Mouse (Mus musculus) hindbrain, embryonic 12.5 days (tissue): Measurements from ENCODE around the gene Ift74. TPM values are rescaled to one million over a fixed set of nuclear protein-coding genes. Genes with fewer than 3 reads are reported as not detected.

Source experiments
- ATAC-seq: fragments of 200-750 bp; cut with Nextera tagmentation; 2 replicates; pipeline ENCODE4 v1.8.0; 2017; ENCODE audit warnings: moderate TSS enrichment; ENCODE audit not compliant: low FRiP score
- H3K27ac ChIP-seq: fragments of 300-500 bp; sonication (generic); 2 replicates; pipeline ENCODE4 v1.5.1; 2016; ENCODE audit warnings: mild to moderate bottlenecking
- H3K27me3 ChIP-seq: fragments of 300-500 bp; sonication (generic); 2 replicates; pipeline ENCODE4 v1.6.1; 2016; ENCODE audit warnings: mild to moderate bottlenecking
- H3K36me3 ChIP-seq: fragments of 300-500 bp; sonication (generic); 2 replicates; pipeline ENCODE4 v1.6.1; 2016; ENCODE audit warnings: mild to moderate bottlenecking
- H3K4me1 ChIP-seq: fragments of 300-500 bp; sonication (generic); 2 replicates; pipeline ENCODE4 v1.6.1; 2016
- H3K4me2 ChIP-seq: fragments of 300-500 bp; sonication (generic); replicated peaks from 2 replicates; pipeline ENCODE4 v1.6.1; 2016; ENCODE audit warnings: mild to moderate bottlenecking
- H3K4me3 ChIP-seq: fragments of 300-500 bp; sonication (generic); 2 replicates; pipeline ENCODE4 v1.5.1; 2016; ENCODE audit warnings: mild to moderate bottlenecking
- H3K9ac ChIP-seq: fragments of 300-500 bp; sonication (generic); 2 replicates; pipeline ENCODE4 v1.6.1; 2016; ENCODE audit warnings: mild to moderate bottlenecking, moderate library complexity
- H3K9me3 ChIP-seq: fragments of 300-500 bp; sonication (generic); replicated peaks from 2 replicates; pipeline ENCODE4 v1.6.1; 2016; ENCODE audit warnings: mild to moderate bottlenecking
- WGBS: fragments of 180-500 bp; shearing (Covaris S2); methylation state at CpG from one replicate; pipeline ENCODE4 v1.1.7; 2016; 5-methylcytosine and 5-hydroxymethylcytosine counted together
- microRNA counts: library from miRNA; unstranded; fragments of <30 nt; microRNA quantifications from one replicate; lab custom pipeline; 2017
- microRNA-seq: library from miRNA; unstranded; fragments of <30 nt; microRNA quantifications from one replicate; pipeline ENCODE4, GENCODE M21; 2017
- polyA plus RNA-seq: library from polyadenylated mRNA; unstranded; fragments of >200 nt; fragmentation: Nextera tagmentation; extraction: Ambion mirVana; gene quantifications from 2 replicates; pipeline ENCODE4 v1.2.1, GENCODE M21; 2016

The Ift74 gene
- polyA plus RNA-seq, 1 experiment from 2014 or later, result 48.0 TPM

DNA sequence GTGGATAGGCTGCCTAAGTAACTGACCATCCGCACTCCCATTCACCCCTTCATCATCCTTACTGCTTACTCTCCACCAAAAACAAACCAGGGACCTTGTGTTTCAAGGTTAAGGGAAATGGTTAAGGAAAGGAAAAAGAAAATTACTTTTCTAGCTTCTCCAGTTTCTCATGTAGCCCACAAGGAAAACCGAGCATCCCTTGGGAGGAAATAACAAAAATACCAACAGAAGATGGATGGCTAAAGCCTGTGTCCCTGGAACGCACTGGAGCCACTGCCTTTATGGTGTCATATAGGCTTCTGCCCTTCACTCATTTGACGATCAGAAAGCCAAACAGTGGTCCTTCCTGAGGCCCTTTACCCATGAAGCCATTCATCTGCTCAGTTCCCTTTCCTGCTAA, 97.1 kb downstream of the Ift74 start:
- H3K27me3 ChIP-seq, result no peaks in the 10 kb centered on the region
- WGBS, result 60% methylated on average over 4 of the region's 4 CpGs
- H3K4me1 ChIP-seq, result no peaks in the 10 kb centered on the region
- no peaks in the 10 kb centered on the region for H3K9me3 ChIP-seq
- no peak for ATAC-seq
- H3K9ac ChIP-seq, result no peak overlapping the region
- no peak overlapping the region for H3K4me3 ChIP-seq
- H3K36me3 ChIP-seq, result no peaks in the 10 kb centered on the region
- H3K27ac ChIP-seq, result no peak overlapping the region
- H3K4me2 ChIP-seq, result no peak overlapping the region

DNA sequence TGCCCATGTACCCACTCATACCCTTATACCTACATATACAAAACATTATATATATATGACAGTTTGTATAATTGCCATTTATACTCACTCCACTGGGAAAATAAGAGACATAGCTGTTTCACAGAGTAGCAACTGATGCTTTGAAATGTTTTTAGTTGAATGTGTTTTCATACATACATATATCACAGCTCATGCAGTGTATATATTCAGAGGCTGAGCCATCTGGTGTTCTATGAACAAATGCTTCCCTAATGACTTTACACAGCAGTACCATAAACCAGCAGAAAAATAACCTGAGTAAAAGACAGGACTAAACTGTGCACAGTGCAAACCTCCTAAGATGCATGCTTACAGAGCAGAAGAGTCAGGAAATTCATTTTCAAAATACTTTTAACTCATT, 99.5 kb downstream of the Ift74 start:
- Histone ChIP-seq H3K9ac (no peak overlapping the region), H3K27me3 (no peaks in the 10 kb centered on the region), H3K4me3 (no peak overlapping the region), H3K27ac (no peak overlapping the region), H3K9me3 (no peaks in the 10 kb centered on the region), H3K4me1 (no peaks in the 10 kb centered on the region), H3K4me2 (no peak overlapping the region), H3K36me3 (no peaks in the 10 kb centered on the region)
- ATAC-seq, result no peak

DNA sequence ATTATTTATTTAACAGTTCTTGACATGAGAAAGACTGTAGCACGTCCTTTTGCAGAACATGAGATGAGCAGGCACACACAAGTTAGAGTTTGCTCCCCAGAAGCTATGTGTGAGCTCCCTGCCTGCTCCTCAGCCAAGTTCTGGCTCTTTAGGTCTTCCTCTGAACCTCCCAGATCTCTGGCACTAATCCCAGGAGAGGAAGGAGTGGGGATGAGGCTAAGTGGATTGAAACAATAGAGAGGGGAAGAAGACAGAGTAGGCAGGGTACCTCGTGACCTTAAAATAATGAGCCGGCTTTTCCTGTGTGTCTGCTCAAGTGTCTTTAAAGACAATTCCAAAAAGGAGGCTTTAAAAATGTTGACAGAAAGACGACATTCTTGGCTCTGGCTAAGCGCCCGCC, 100.9 kb downstream of the Ift74 start:
- H3K4me3 ChIP-seq, result no peak overlapping the region
- H3K27me3 ChIP-seq, result no peaks in the 10 kb centered on the region
- no peak for ATAC-seq
- H3K4me1 ChIP-seq, result no peaks in the 10 kb centered on the region
- no peak overlapping the region for H3K9ac ChIP-seq
- no peak overlapping the region for H3K4me2 ChIP-seq
- no peaks in the 10 kb centered on the region for H3K9me3 ChIP-seq
- H3K36me3 ChIP-seq, result no peaks in the 10 kb centered on the region
- 64% methylated on average over 6 of the region's 6 CpGs for WGBS
- no peak overlapping the region for H3K27ac ChIP-seq

DNA sequence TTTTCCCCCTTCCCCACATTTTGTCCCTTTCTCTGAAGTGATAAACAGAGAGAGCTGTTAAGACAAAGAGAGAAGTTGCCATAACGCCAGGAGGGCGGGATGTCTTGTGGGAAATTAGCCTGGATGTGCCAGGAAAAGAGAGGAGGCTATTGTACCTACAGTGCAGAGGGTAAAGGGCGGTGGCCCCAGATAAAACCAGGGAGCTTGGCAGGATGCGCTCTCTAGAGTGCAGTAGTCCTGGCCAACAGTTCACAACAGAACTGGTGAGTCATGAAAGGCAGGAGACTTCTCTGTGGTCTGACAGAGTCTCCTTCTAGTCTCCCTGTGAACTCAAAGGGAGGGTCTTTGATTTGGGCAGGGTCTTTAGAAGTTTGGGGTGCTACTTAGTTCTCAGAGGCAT, 111.5 kb downstream of the Ift74 start:
- no peak overlapping the region for H3K4me3 ChIP-seq
- no peak overlapping the region for H3K9ac ChIP-seq
- no peak overlapping the region for H3K4me2 ChIP-seq
- H3K27me3 ChIP-seq, result no peaks in the 10 kb centered on the region
- H3K27ac ChIP-seq, result no peak overlapping the region
- H3K36me3 ChIP-seq, result no peaks in the 10 kb centered on the region
- H3K4me1 ChIP-seq, result no peaks in the 10 kb centered on the region
- ATAC-seq, result no peak
- no peaks in the 10 kb centered on the region for H3K9me3 ChIP-seq
- 71% methylated on average over 4 of the region's 4 CpGs for WGBS

GRCm38 (mm10) chr4:94732721-94733120, 118.4 kb downstream of the Ift74 start:
- Histone ChIP-seq H3K27me3 (no peaks in the 10 kb centered on the region), H3K4me2 (no peak overlapping the region), H3K9me3 (no peaks in the 10 kb centered on the region), H3K4me3 (no peak overlapping the region), H3K36me3 (no peaks in the 10 kb centered on the region), H3K9ac (no peak overlapping the region), H3K27ac (no peak overlapping the region), H3K4me1 (no peaks in the 10 kb centered on the region)
- no peak for ATAC-seq

GRCm38 (mm10) chr4:94737326-94738295, 123.3 kb downstream of the Ift74 start:
- Histone ChIP-seq H3K9ac (no peak overlapping the region), H3K9me3 (no peaks in the 10 kb centered on the region), H3K36me3 (no peaks in the 10 kb centered on the region), H3K4me3 (no peak overlapping the region), H3K4me1 (no peaks in the 10 kb centered on the region), H3K27ac (no peak overlapping the region), H3K27me3 (no peaks in the 10 kb centered on the region), H3K4me2 (no peak overlapping the region)
- ATAC-seq, result no peak
- 63% methylated on average over 5 of the region's 5 CpGs for WGBS

- Histone ChIP-seq H3K9me3 (no peaks in the 10 kb centered on the region), H3K4me2 (no peak within 1 kb of the TSS), H3K4me3 (no peak within 1 kb of the TSS), H3K27ac (no peak within 1 kb of the TSS), H3K36me3 (no peaks in the 10 kb centered on the region), H3K9ac (no peak within 1 kb of the TSS), H3K4me1 (no peaks in the 10 kb centered on the region), H3K27me3 (no peaks in the 10 kb centered on the region)
- WGBS, result 71% methylated on average over 16 of the region's 16 CpGs
- no peak for ATAC-seq
Measured at GRCm38 (mm10) chr4:94738838-94739731, 124.8 kb downstream of the Ift74 start, which contains the start of gene Tek. TSS of gene Tek (plus strand) at chr4:94739289.

DNA sequence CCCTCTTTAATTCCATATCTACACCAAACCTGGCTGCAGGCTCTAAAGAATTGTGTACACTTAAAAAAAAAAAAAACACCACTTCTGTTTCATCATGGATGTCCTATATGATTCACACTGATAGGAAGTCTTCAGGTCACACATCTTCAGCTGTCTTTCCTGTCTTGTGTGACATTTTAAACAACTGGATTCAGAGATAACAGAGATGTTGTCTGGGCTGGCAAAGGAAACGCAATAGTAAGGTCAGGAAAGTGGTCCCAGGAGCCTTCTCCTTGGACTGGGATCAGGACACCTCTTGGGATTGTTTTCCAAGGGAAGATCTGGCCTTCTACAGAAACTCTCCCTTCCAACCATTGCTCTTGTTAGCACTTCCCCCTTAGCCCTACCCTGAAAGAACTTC, 127.5 kb downstream of the Ift74 start:
- H3K27ac ChIP-seq, result no peak overlapping the region
- H3K27me3 ChIP-seq, result no peaks in the 10 kb centered on the region
- H3K36me3 ChIP-seq, result no peaks in the 10 kb centered on the region
- no peak overlapping the region for H3K4me2 ChIP-seq
- no peak overlapping the region for H3K4me3 ChIP-seq
- no peaks in the 10 kb centered on the region for H3K9me3 ChIP-seq
- 79% methylated on average over 1 of the region's 1 CpGs for WGBS
- H3K9ac ChIP-seq, result no peak overlapping the region
- no peak for ATAC-seq
- no peaks in the 10 kb centered on the region for H3K4me1 ChIP-seq

MicroRNA genes within 50 kb of the gene (microRNA counts, 519-probe panel; counts per million panel counts)
- 4,837 counts per million, percentile 89 among the panel's probes with 10 or more counts for microRNA mmu-miR-872 (lab: Ali Mortazavi, UCI)

Small RNAs within 50 kb of the gene (microRNA-seq; reads per million reads assigned to microRNA genes)
- 3,851 reads per million, percentile 87 among the genes with 10 or more reads in this experiment for gene Mir872

Other genes with a start within 250 kb of the Ift74 start
- gene Gm10306, start 57.9 kb upstream of the Ift74 start, polyA plus RNA-seq, result not detected in 2 replicates
- gene Caap1, start 57.7 kb upstream of the Ift74 start, polyA plus RNA-seq, result 35.0 and 37.3 TPM in 2 replicates
- 90.2 and 95.2 TPM in 2 replicates for gene Plaa, start 11.2 kb upstream of the Ift74 start, polyA plus RNA-seq
- gene Lrrc19, start 35.7 kb downstream of the Ift74 start, polyA plus RNA-seq, result 1.0 and 1.1 TPM in 2 replicates
- gene Tek, start 124.8 kb downstream of the Ift74 start, polyA plus RNA-seq, result 8.7 and 9.8 TPM in 2 replicates